Mouse (Mus musculus): ENCODE data around the gene Clpp.

DNA sequence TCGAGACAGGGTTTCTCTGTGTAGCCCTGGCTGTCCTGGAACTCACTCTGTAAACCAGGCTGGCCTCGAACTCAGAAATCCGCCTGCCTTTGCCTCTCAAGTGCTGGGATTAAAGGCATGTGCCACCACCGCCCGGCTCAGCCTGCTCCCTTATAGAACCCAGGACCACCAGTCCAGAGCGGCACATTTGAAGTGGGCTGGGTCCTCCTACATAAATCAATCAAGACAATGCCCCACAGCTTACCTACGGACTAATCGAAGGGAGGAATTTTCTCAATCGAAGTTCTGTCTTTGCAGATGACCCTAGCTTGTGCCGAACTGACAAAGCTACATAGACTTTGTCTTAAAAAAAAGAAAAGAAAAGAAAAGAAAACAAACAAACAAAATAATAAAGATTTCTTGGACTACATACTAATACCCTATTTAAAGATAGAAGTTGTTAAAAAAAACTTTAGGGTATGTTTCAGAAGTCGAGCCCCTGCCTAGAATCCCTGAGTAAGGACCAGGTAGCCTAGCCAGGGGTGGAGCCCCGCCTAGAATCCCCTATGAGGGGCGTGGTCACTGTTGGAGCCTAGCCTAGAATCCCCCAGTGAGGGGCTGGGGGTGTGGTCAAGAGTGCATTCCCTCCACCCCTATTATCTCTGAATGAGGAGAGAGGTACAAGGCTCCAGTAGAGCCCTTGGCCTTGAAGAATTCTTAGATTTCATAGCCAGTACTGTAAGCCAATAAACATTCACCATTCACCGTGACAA, 16.0 kb upstream of the Clpp start:
- TF ChIP-seq CTCF (IDR thresholded peaks at IDR 0.05; ENCODE audit: extremely low read depth, insufficient read depth, insufficient read length, insufficient replicate concordance) (no peak), POLR2A (IDR thresholded peaks at IDR 0.05; ENCODE audit: low read depth, low read length) (no peak)

Measured in spleen, adult 2 months (tissue).